In the genomic region with DNA sequence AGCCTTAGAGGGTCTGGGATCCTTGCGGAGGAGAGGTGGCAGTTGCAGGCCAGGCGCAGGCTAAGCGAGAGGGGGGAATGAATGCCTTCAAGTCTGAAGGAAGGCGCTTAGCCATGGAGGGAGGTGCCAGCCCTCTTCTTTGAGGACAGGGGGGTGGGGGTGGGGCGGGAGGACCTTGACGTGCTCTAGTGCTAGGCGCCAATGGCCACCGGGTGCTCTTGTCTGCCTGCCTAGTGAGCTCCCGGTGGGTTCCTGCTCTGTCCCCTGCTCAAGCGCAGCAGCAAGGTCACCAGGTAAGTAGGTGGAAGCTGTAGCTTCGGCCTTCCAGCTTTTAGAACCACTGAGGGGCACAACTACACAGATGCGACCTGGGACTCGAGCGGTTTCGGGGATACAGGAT, we compare ENCODE assay signal across 10 mouse cellular contexts. TPM values are rescaled to one million over a fixed set of nuclear protein-coding genes. Genes with fewer than 3 reads are reported as not detected.
DNase-seq lines count a peak whose midpoint lies in the region; ATAC-seq lines count a peak whose summit lies in the region.
"Had no signal": no experiment of that assay in that cellular context is flagged by ENCODE, and none has a peak within 500 bp of the region (broad histone marks: within the 10 kb centered on the region; RNA-seq: fewer than 3 reads in every experiment).

No protein-coding gene starts in this region.

- H3K4me3 ChIP-seq in kidney, embryonic 15.5 days (replicated peaks) = peak overlapping the region; percentile 64
- peak overlapping the region; percentile 76 for H3K4me3 ChIP-seq in embryonic facial prominence, embryonic 10.5 days
- peak overlapping the region; percentile 59 for H3K4me3 ChIP-seq in intestine, embryonic 14.5 days (ENCODE audit: low read depth, low read length)
- H3K4me3 ChIP-seq in neural tube, embryonic 12.5 days = peak overlapping the region; percentile 58

- no peaks in the 10 kb centered on the region for H3K36me3 ChIP-seq in kidney, embryonic 15.5 days
- H3K36me3 ChIP-seq in embryonic facial prominence, embryonic 10.5 days (replicated peaks) = no peaks in the 10 kb centered on the region
- H3K36me3 ChIP-seq in intestine, embryonic 14.5 days (ENCODE audit: control insufficient read depth, insufficient read depth, low read length) = no peaks in the 10 kb centered on the region
- H3K36me3 ChIP-seq in neural tube, embryonic 12.5 days = no peaks in the 10 kb centered on the region

- H3K27ac ChIP-seq in kidney, embryonic 15.5 days = no peak overlapping the region
- peak overlapping the region; percentile 72; the same call in 1 of the 2 replicates for H3K27ac ChIP-seq in embryonic facial prominence, embryonic 10.5 days (replicated peaks)
- H3K27ac ChIP-seq in intestine, embryonic 14.5 days (ENCODE audit: low read depth) = no peak overlapping the region
- H3K27ac ChIP-seq in neural tube, embryonic 12.5 days = no peak overlapping the region

- WGBS in kidney, embryonic 15.5 days = 8% methylated on average over 15 of the region's 15 CpGs
- under 1% methylated on average over 15 of the region's 15 CpGs for WGBS in embryonic facial prominence, embryonic 10.5 days
- 7% methylated on average over 14 of the region's 15 CpGs for WGBS in intestine, embryonic 14.5 days
- 1% methylated on average over 15 of the region's 15 CpGs for WGBS in neural tube, embryonic 12.5 days

- ATAC-seq in kidney, embryonic 15.5 days (replicated peaks; ENCODE audit: low FRiP score) = 0 out of 2 replicates have a peak, but pooled peaks have one; percentile 34
- peak; percentile 61 for ATAC-seq in intestine, embryonic 14.5 days (replicated peaks; ENCODE audit: low FRiP score, low TSS enrichment, low read depth)
- peak; percentile 37 for ATAC-seq in neural tube, embryonic 12.5 days (ENCODE audit: low FRiP score, low read depth)

- no peak overlapping the region for H3K9ac ChIP-seq in kidney, embryonic 15.5 days
- H3K9ac ChIP-seq in intestine, embryonic 14.5 days (ENCODE audit: low read length) = peak overlapping the region; percentile 48; the same call in 1 of the 2 replicates
- H3K9ac ChIP-seq in neural tube, embryonic 12.5 days = no peak overlapping the region

- DNase-seq in kidney, postnatal 25 days = no peak
- DNase-seq in embryonic facial prominence, embryonic 10.5 days (ENCODE audit: low spot score) = peak; percentile 54
- DNase-seq in intestine, embryonic 14.5 days (ENCODE audit: low spot score) = no peak
- no peak for DNase-seq in adrenal gland, postnatal 4 days (ENCODE audit: low spot score in 2 of 2)
- no peak for DNase-seq in gastrocnemius, postnatal 4 days (ENCODE audit: low spot score in 2 of 2)
- no peak for DNase-seq in Muller cell, postnatal 12 days (ENCODE audit: inconsistent ontology term)
- DNase-seq: lung, postnatal 36 days; thymus, postnatal 14 days had no signal

- H3K4me1 ChIP-seq in kidney, embryonic 15.5 days = peaks cover 21% of the 10 kb centered on the region
- peaks cover 23% of the 10 kb centered on the region for H3K4me1 ChIP-seq in embryonic facial prominence, embryonic 10.5 days
- peaks cover 10% of the 10 kb centered on the region; the same call in 1 of the 2 replicates for H3K4me1 ChIP-seq in intestine, embryonic 14.5 days (replicated peaks; ENCODE audit: control insufficient read depth, insufficient read depth, low read length)
- peaks cover 22% of the 10 kb centered on the region; the same call in 1 of the 2 replicates for H3K4me1 ChIP-seq in neural tube, embryonic 12.5 days

- no peaks in the 10 kb centered on the region for H3K9me3 ChIP-seq in kidney, embryonic 15.5 days (replicated peaks)
- no peaks in the 10 kb centered on the region for H3K9me3 ChIP-seq in embryonic facial prominence, embryonic 10.5 days
- H3K9me3 ChIP-seq in intestine, embryonic 14.5 days (ENCODE audit: control insufficient read depth, low read length) = no peaks in the 10 kb centered on the region
- H3K9me3 ChIP-seq in neural tube, embryonic 12.5 days = no peaks in the 10 kb centered on the region

- H3K4me2 ChIP-seq in kidney, embryonic 15.5 days = peak overlapping the region; percentile 100
- H3K4me2 ChIP-seq in intestine, embryonic 14.5 days (ENCODE audit: low read length) = peak overlapping the region; percentile 100
- H3K4me2 ChIP-seq in neural tube, embryonic 12.5 days (replicated peaks) = peak overlapping the region; percentile 100

- peaks cover 37% of the 10 kb centered on the region for H3K27me3 ChIP-seq in kidney, embryonic 15.5 days
- H3K27me3 ChIP-seq in embryonic facial prominence, embryonic 10.5 days (replicated peaks; ENCODE audit: low read depth, poor library complexity, severe bottlenecking) = peaks cover 46% of the 10 kb centered on the region
- peaks cover 17% of the 10 kb centered on the region for H3K27me3 ChIP-seq in intestine, embryonic 14.5 days (replicated peaks; ENCODE audit: control insufficient read depth, insufficient read depth, low read length)
- peaks cover 33% of the 10 kb centered on the region for H3K27me3 ChIP-seq in neural tube, embryonic 12.5 days (replicated peaks)

RNA-seq across cellular contexts. Expression of a gene that starts 9.1 kb away (rescaled TPM):
- 0.49 and 1.0 TPM in 2 replicates for polyA plus RNA-seq in kidney, embryonic 15.5 days (2015; fragmentation: Nextera tagmentation; extraction: Ambion mirVana)
- polyA plus RNA-seq in embryonic facial prominence, embryonic 10.5 days (2016; fragmentation: Nextera tagmentation; extraction: Ambion mirVana) = 0.93 and 1.2 TPM in 2 replicates
- 0.96 and 1.6 TPM in 2 replicates for polyA plus RNA-seq in intestine, embryonic 14.5 days (2014; fragmentation: Nextera tagmentation; extraction: Ambion mirVana)
- polyA plus RNA-seq in neural tube, embryonic 12.5 days (2016; fragmentation: Nextera tagmentation; extraction: Ambion mirVana) = 0.44 and 0.96 TPM in 2 replicates
- total RNA-seq in adrenal gland, postnatal 4 days (2021) = under 1 TPM; 0.20 to 0.51 TPM
- total RNA-seq in gastrocnemius, postnatal 4 days (2021) = under 1 TPM; 0.15 to 0.18 TPM
